Comparison of ENCODE assay signal across 10 mouse cellular contexts in the genomic region with DNA sequence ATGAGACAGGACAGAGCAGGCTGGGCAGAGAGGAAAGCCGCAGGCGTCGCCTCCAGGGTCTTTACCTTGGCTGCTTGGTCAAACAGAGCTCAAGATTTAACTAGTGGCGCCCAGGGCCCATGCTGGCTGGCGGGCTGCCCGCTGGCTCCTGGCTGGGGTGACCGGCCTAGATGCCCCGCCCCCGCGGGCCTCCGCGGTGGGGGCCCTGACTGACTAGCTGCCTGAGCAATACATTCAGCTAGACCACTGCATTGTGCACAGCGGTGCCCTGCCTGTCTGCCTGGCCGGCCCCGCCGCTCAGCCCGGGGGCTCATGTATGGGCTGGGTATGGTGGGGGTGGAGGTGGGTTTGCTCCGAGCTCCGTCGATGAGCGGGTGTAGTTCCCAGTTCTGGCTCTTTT. TPM values are rescaled to one million over a fixed set of nuclear protein-coding genes. Genes with fewer than 3 reads are reported as not detected.
DNase-seq lines count a peak whose midpoint lies in the region; ATAC-seq and TF ChIP-seq lines count a peak whose summit lies in the region.
"Had no signal": no experiment of that assay in that cellular context is flagged by ENCODE, and none has a peak within 500 bp of the region (broad histone marks: within the 10 kb centered on the region; RNA-seq: fewer than 3 reads in every experiment).

No protein-coding gene starts in this region.

- H3K4me3 ChIP-seq in heart, embryonic 16.5 days (ENCODE audit: low read length) = no peak overlapping the region
- no peak overlapping the region for H3K4me3 ChIP-seq in lung, adult 2 months (replicated peaks; ENCODE audit: extremely low read depth, low read depth, low read length)
- H3K4me3 ChIP-seq in embryonic facial prominence, embryonic 11.5 days (ENCODE audit: low read depth, low read length) = no peak overlapping the region
- no peak overlapping the region for H3K4me3 ChIP-seq in midbrain, embryonic 15.5 days
- H3K4me3 ChIP-seq: hindbrain, embryonic 10.5 days had no signal

- H3K4me1 ChIP-seq in heart, embryonic 16.5 days (ENCODE audit: control insufficient read depth, insufficient read depth, low read length) = peaks cover 29% of the 10 kb centered on the region
- H3K4me1 ChIP-seq in lung, adult 2 months (ENCODE audit: control insufficient read depth, insufficient read depth, low read length) = peaks cover 5% of the 10 kb centered on the region; the same call in 1 of the 2 replicates
- peaks cover 4% of the 10 kb centered on the region; the same call in 1 of the 2 replicates for H3K4me1 ChIP-seq in embryonic facial prominence, embryonic 11.5 days (ENCODE audit: control insufficient read depth, insufficient read depth, low read length)
- H3K4me1 ChIP-seq in midbrain, embryonic 15.5 days = peaks cover 32% of the 10 kb centered on the region

- no peak overlapping the region for H3K4me2 ChIP-seq in heart, embryonic 16.5 days (ENCODE audit: low read depth, low read length)
- no peak overlapping the region for H3K4me2 ChIP-seq in embryonic facial prominence, embryonic 11.5 days (ENCODE audit: low read depth, low read length)
- H3K4me2 ChIP-seq in midbrain, embryonic 15.5 days = no peak overlapping the region

- no peaks in the 10 kb centered on the region for H3K9me3 ChIP-seq in heart, embryonic 16.5 days (replicated peaks; ENCODE audit: control insufficient read depth, low read length)
- no peaks in the 10 kb centered on the region for H3K9me3 ChIP-seq in embryonic facial prominence, embryonic 11.5 days (replicated peaks; ENCODE audit: control insufficient read depth, low read length)
- H3K9me3 ChIP-seq in midbrain, embryonic 15.5 days = no peaks in the 10 kb centered on the region
- H3K9me3 ChIP-seq: hindbrain, embryonic 10.5 days had no signal

- peak; percentile 30; the same call in 1 of the 2 replicates for ATAC-seq in heart, embryonic 16.5 days (replicated peaks; ENCODE audit: extremely low read depth, insufficient read depth, low FRiP score)
- peak; percentile 5; the same call in 1 of the 2 replicates for ATAC-seq in embryonic facial prominence, embryonic 11.5 days (replicated peaks; ENCODE audit: insufficient number of reproducible peaks, low FRiP score, low TSS enrichment, low read depth)
- peak; percentile 28 for ATAC-seq in midbrain, embryonic 15.5 days (replicated peaks)

- intact Hi-C loops in heart, postnatal 36 days (cut with DNase I) = no loop called here

- H3K27me3 ChIP-seq in heart, embryonic 16.5 days (ENCODE audit: control insufficient read depth, insufficient read depth, low read length) = no peaks in the 10 kb centered on the region
- H3K27me3 ChIP-seq in embryonic facial prominence, embryonic 11.5 days (ENCODE audit: control insufficient read depth, insufficient read depth, low read length) = no peaks in the 10 kb centered on the region
- H3K27me3 ChIP-seq in midbrain, embryonic 15.5 days (replicated peaks) = no peaks in the 10 kb centered on the region

- peaks cover 67% of the 10 kb centered on the region for H3K36me3 ChIP-seq in heart, embryonic 16.5 days (ENCODE audit: control insufficient read depth, insufficient read depth)
- H3K36me3 ChIP-seq in embryonic facial prominence, embryonic 11.5 days (replicated peaks; ENCODE audit: control insufficient read depth, insufficient read depth, low read depth, low read length) = peaks cover 41% of the 10 kb centered on the region
- peaks cover 63% of the 10 kb centered on the region for H3K36me3 ChIP-seq in midbrain, embryonic 15.5 days (replicated peaks)

- DNase-seq in heart, postnatal 36 days = no peak
- peak; percentile 21 for DNase-seq in lung, postnatal 10 days
- DNase-seq in lung, adult 2 months = no peak
- no peak for DNase-seq in embryonic facial prominence, embryonic 11.5 days (ENCODE audit: low spot score)
- no peak for DNase-seq in thymus, postnatal 25 days
- no peak for DNase-seq in layer of hippocampus, adult 9-10 months (ENCODE audit: low spot score)
- DNase-seq: thymus, postnatal 14 days had no signal

- no peak for TF ChIP-seq CTCF in lung, adult 2 months (IDR thresholded peaks at IDR 0.05; ENCODE audit: insufficient read depth, low read length)

- WGBS in heart, embryonic 16.5 days = 82% methylated on average over 21 of the region's 21 CpGs
- 73% methylated on average over 21 of the region's 21 CpGs for WGBS in lung, adult 2 months
- WGBS in embryonic facial prominence, embryonic 11.5 days = 85% methylated on average over 21 of the region's 21 CpGs
- 72% methylated on average over 21 of the region's 21 CpGs for WGBS in midbrain, embryonic 15.5 days

- H3K27ac ChIP-seq in heart, embryonic 16.5 days (ENCODE audit: low read length) = no peak overlapping the region
- no peak overlapping the region for H3K27ac ChIP-seq in embryonic facial prominence, embryonic 11.5 days (replicated peaks; ENCODE audit: low read depth, low read length)
- no peak overlapping the region for H3K27ac ChIP-seq in midbrain, embryonic 15.5 days
- H3K27ac ChIP-seq: hindbrain, embryonic 10.5 days had no signal

- TF ChIP-seq POLR2A in lung, adult 2 months (IDR thresholded peaks at IDR 0.05; ENCODE audit: borderline replicate concordance, extremely low read depth, low read depth, low read length) = no peak

- no peak overlapping the region for H3K9ac ChIP-seq in heart, embryonic 16.5 days (ENCODE audit: low read length)
- H3K9ac ChIP-seq in embryonic facial prominence, embryonic 11.5 days (replicated peaks; ENCODE audit: low read length) = no peak overlapping the region
- no peak overlapping the region for H3K9ac ChIP-seq in midbrain, embryonic 15.5 days

RNA-seq across cellular contexts. Expression of gene Srrt, which starts 6.2 kb away (rescaled TPM):
- polyA plus RNA-seq in heart, embryonic 16.5 days (2015; fragmentation: Nextera tagmentation; extraction: Ambion mirVana) = 94.5 and 97.0 TPM in 2 replicates
- total RNA-seq in heart, postnatal 36 days (2021) = 10 to 100 TPM; 58.3 to 62.6 TPM
- polyA plus RNA-seq in lung, adult 2 months (2012; rRNA removed) = 107 and 136 TPM in 2 replicates
- 136 and 148 TPM in 2 replicates for polyA plus RNA-seq in embryonic facial prominence, embryonic 11.5 days (2014; fragmentation: Nextera tagmentation; extraction: Ambion mirVana)
- 106 and 107 TPM in 2 replicates for polyA plus RNA-seq in midbrain, embryonic 15.5 days (2015; fragmentation: Nextera tagmentation; extraction: Ambion mirVana)

RNA-seq across cellular contexts. Expression of gene Ufsp1, which starts 6.8 kb away (rescaled TPM):
- 8.5 TPM in 2 replicates for polyA plus RNA-seq in heart, embryonic 16.5 days (2015; fragmentation: Nextera tagmentation; extraction: Ambion mirVana)
- 1 to 10 TPM; 8.5 to 9.0 TPM for total RNA-seq in heart, postnatal 36 days (2021)
- 7.0 and 7.1 TPM in 2 replicates for polyA plus RNA-seq in lung, adult 2 months (2012; rRNA removed)
- 6.6 and 7.8 TPM in 2 replicates for polyA plus RNA-seq in embryonic facial prominence, embryonic 11.5 days (2014; fragmentation: Nextera tagmentation; extraction: Ambion mirVana)
- 18.2 and 18.7 TPM in 2 replicates for polyA plus RNA-seq in midbrain, embryonic 15.5 days (2015; fragmentation: Nextera tagmentation; extraction: Ambion mirVana)

RNA-seq across cellular contexts. Expression of gene Trip6, which starts 13.0 kb away (rescaled TPM):
- 43.1 and 49.7 TPM in 2 replicates for polyA plus RNA-seq in heart, embryonic 16.5 days (2015; fragmentation: Nextera tagmentation; extraction: Ambion mirVana)
- total RNA-seq in heart, postnatal 36 days (2021) = 10 to 100 TPM; 11.1 to 14.3 TPM
- 52.6 and 55.2 TPM in 2 replicates for polyA plus RNA-seq in lung, adult 2 months (2012; rRNA removed)
- 40.3 and 51.8 TPM in 2 replicates for polyA plus RNA-seq in embryonic facial prominence, embryonic 11.5 days (2014; fragmentation: Nextera tagmentation; extraction: Ambion mirVana)
- polyA plus RNA-seq in midbrain, embryonic 15.5 days (2015; fragmentation: Nextera tagmentation; extraction: Ambion mirVana) = 14.7 and 19.1 TPM in 2 replicates

RNA-seq across cellular contexts. Expression of gene Ache, which starts 13.9 kb away (rescaled TPM):
- polyA plus RNA-seq in heart, embryonic 16.5 days (2015; fragmentation: Nextera tagmentation; extraction: Ambion mirVana) = 10.6 and 16.7 TPM in 2 replicates
- total RNA-seq in heart, postnatal 36 days (2021) = 1 to 10 TPM; 2.9 to 3.1 TPM
- 2.0 and 3.3 TPM in 2 replicates for polyA plus RNA-seq in lung, adult 2 months (2012; rRNA removed)
- polyA plus RNA-seq in embryonic facial prominence, embryonic 11.5 days (2014; fragmentation: Nextera tagmentation; extraction: Ambion mirVana) = 3.5 and 6.3 TPM in 2 replicates
- polyA plus RNA-seq in midbrain, embryonic 15.5 days (2015; fragmentation: Nextera tagmentation; extraction: Ambion mirVana) = 39.8 and 45.6 TPM in 2 replicates

RNA-seq across cellular contexts. Expression of gene Slc12a9, which starts 32.1 kb away (rescaled TPM):
- polyA plus RNA-seq in heart, embryonic 16.5 days (2015; fragmentation: Nextera tagmentation; extraction: Ambion mirVana) = 7.7 and 8.5 TPM in 2 replicates
- total RNA-seq in heart, postnatal 36 days (2021) = 1 to 10 TPM; 2.0 to 3.6 TPM
- polyA plus RNA-seq in lung, adult 2 months (2012; rRNA removed) = 22.5 and 24.1 TPM in 2 replicates
- polyA plus RNA-seq in embryonic facial prominence, embryonic 11.5 days (2014; fragmentation: Nextera tagmentation; extraction: Ambion mirVana) = 3.0 and 4.2 TPM in 2 replicates
- 27.7 and 29.5 TPM in 2 replicates for polyA plus RNA-seq in midbrain, embryonic 15.5 days (2015; fragmentation: Nextera tagmentation; extraction: Ambion mirVana)
